Mouse (Mus musculus) left cerebral cortex, postnatal 36 days (tissue): ENCODE results near the gene Thra. TPM values are rescaled to one million over a fixed set of nuclear protein-coding genes. Genes with fewer than 3 reads are reported as not detected.

Experiments
- DNase-seq, 2 experiments: peaks; one replicate each; pipeline ENCODE4 v3.0.0; 2021 to 2022; ENCODE audit warnings: low spot score in 2 of 2, mixed read lengths in 1 of 2
- intact Hi-C: fragments of 180-260 bp; cut with DNase I; formaldehyde crosslinking; loops from one replicate; pipeline ENCODE4 v1.15.1; 2025
- total RNA-seq, 2 experiments: library from RNA; stranded (reverse); gene quantifications; 2 replicates each; pipeline ENCODE4 v1.2.3; 2021

Gene Thra
- total RNA-seq, 2 experiments from 2014 or later = 718 to 779 TPM

GRCm38 (mm10) chr11:98754621-98755181, 14.3 kb downstream of the Thra start:
- intact Hi-C loops = no loop called here
- DNase-seq = peak; percentile 60 to 70

GRCm38 (mm10) chr11:98755726-98756380, 15.4 kb downstream of the Thra start:
- DNase-seq = no peak
- intact Hi-C loops = no loop called here

DNA sequence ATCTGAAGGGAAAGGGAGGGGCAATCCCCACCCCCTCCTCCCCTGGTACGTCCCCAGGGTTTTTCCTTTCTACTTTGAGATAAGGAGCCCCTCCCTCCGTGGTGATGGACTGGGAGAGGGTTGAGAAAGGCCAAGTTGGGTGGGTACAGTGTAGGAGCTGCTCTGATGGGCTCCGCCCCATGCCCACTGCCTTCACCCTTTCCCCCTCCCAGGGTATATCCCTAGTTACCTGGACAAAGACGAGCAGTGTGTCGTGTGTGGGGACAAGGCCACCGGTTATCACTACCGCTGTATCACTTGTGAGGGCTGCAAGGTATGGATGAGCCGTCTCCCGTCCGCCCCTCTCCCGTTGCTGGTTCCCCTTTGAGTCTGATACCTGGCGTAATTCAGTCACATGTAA, 16.3 kb downstream of the Thra start:
- intact Hi-C loops = no loop called here
- DNase-seq = no peak

- intact Hi-C loops = loop anchor here (5.0 kb wide), 1 partner anchor 45 kb away; no protein-coding TSS in a partner anchor
- DNase-seq = no peak
Observed at GRCm38 (mm10) chr11:98761939-98762338, 21.5 kb downstream of the Thra start.

DNA sequence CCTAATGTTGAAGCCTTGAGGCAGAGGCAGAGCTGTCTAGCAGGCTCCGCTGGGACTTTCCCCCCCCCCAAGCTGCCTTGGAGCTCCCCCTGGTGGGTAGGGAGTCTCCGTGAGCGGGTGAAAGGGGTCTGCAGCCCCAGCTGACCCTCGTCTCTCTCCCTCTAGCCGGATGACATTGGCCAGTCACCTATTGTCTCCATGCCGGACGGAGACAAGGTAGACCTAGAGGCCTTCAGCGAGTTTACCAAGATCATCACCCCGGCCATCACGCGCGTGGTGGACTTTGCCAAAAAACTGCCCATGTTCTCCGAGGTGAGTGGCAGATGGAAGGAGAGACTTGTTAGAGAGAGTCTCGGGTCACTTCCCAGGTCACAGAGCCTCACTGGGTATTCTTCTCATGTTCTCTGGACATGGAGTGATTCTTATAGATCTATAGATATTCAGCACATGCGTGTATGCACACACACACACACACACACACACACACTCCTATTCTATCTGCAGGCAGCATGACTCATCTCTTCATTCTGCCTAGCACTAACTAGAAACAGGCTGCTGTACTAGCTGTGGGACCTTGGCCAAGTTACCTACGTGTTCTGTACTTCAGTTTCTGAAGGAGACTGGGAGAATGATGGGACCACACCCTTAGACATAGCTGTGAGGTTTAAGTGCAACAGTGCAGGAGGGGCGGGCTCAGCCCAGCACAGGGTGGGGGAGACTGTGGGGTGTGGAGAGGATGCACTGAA, 22.5 kb downstream of the Thra start:
- DNase-seq = peak; percentile 62 to 63
- intact Hi-C loops = loop anchor here (5.0 kb wide), 1 partner anchor 46 kb away; no protein-coding TSS in a partner anchor

DNA sequence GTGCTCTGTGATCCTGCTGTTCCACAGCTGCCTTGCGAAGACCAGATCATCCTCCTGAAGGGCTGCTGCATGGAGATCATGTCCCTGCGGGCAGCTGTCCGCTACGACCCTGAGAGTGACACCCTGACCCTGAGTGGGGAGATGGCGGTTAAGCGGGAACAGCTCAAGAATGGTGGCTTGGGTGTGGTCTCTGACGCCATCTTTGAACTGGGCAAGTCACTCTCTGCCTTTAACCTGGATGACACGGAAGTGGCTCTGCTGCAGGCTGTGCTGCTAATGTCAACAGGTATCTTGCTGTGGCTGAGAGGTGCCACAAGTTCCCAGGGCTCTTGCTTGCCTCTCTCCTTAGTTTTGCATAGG, 23.0 kb downstream of the Thra start:
- intact Hi-C loops = loop anchor here (5.0 kb wide), 1 partner anchor 46 kb away; no protein-coding TSS in a partner anchor
- no peak for DNase-seq

- no peak for DNase-seq
- intact Hi-C loops = loop anchor here (5.0 kb wide), 1 partner anchor 47 kb away; no protein-coding TSS in a partner anchor
Observed at GRCm38 (mm10) chr11:98764091-98764490, 23.7 kb downstream of the Thra start.

GRCm38 (mm10) chr11:98764746-98765145, 24.3 kb downstream of the Thra start:
- intact Hi-C loops = loop anchor here (5.0 kb wide), 1 partner anchor 47 kb away; no protein-coding TSS in a partner anchor

DNA sequence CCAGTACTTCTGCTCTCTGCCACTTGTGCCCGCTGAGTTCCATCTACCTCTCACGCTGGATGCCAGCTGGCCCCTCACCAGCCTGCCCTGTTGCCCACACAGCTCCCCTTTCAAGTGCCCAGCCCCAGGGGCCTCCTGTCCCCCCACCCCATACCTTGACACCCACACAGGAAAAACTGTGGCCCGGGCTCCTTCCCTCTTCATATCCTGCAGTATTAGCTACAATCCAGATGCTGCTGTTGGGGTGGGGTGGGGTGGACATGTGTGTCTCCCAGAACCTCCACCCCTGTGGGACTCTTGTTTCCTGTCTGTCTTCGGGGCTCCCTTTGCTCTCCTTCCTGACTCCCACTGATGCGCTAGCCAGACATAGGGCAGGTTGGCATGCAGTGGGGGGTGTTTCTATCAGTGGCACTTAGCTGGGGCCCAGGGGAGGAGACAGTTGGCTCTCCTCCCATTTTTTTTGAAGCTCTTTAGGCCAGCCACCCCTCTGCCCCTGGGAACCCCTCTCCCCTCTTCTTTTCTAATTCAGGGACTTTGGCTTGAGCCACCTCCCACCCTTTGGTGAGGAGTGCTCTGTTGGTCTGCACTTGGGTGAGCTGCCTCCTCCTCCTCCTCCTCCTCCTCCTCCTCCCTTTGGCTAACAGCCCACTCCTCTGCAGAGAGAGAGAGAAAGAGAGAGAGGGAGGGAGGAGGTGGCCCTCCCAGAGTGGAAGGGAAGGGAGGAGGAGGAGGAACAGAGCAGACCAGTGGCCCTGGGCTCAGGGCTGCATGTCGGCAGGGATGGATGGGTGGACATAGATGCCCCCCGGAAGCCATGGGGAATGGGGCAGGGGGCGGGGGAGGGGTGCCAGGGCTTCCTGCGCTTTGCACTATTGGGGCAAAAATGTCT, 25.2 kb downstream of the Thra start:
- intact Hi-C loops = no loop called here

More at GRCm38 (mm10) chr11:98764746-98765145, 24.3 kb downstream of the Thra start:
- no peak for DNase-seq

GRCm38 (mm10) chr11:98766346-98766745, 25.9 kb downstream of the Thra start:
- intact Hi-C loops = no loop called here

More for the DNA sequence above, 25.2 kb downstream of the Thra start:
- DNase-seq = no peak

GRCm38 (mm10) chr11:98766816-98767215, 26.4 kb downstream of the Thra start:
- DNase-seq = peak in 1 of 2 experiments; percentile 7
- intact Hi-C loops = no loop called here

More at GRCm38 (mm10) chr11:98766346-98766745, 25.9 kb downstream of the Thra start:
- DNase-seq = peak in 1 of 2 experiments; percentile 13

DNA sequence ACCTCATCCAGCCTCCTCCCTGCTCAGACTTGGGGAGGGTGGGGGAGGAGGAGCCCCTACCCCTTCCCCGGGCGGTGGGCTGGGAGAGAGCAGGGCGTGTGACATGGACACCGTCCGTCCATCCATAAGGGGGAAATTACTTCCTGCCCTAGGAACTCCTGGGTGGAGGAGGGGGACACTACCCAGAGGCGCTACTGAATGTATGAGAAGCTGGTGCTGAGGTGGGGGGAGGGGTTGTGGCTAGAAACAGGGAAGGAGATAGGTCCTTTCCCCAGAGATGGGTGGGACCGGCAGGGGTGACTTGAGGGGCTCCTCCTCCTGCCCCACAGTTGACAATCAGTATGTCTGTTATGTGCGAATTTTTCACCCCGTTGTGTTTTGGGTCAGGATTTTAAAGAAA, 26.8 kb downstream of the Thra start:
- DNase-seq = peak; percentile 50 to 53
- intact Hi-C loops = no loop called here

DNA sequence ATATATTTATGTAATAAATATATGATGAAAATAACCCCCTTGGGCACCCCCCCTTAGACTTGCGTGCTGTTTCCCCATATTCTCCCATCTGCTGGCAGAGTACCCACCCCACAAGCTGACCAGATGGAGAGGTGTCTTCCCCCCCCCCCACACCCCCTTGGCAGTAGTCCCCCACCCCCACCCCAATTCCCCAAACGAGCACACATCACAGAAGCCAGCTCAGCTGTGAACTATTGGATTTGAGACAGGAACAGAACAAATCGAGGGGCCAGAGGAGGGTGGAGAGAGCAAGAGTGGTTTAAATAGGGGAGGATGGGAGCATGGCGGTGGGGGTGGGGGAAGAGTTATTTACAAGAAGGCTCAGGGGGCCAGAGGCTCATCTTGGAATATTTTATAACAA, 27.3 kb downstream of the Thra start:
- peak in 1 of 2 experiments; percentile 26 for DNase-seq
- intact Hi-C loops = no loop called here

GRCm38 (mm10) chr11:98768127-98769006, 27.9 kb downstream of the Thra start:
- intact Hi-C loops = no loop called here
- peak; percentile 58 to 67 for DNase-seq

GRCm38 (mm10) chr11:98769007-98769954, 28.8 kb downstream of the Thra start:
- DNase-seq = no peak

GRCm38 (mm10) chr11:98770096-98770975, 29.9 kb downstream of the Thra start:
- intact Hi-C loops = no loop called here
- DNase-seq = peak; percentile 80 to 83

More at GRCm38 (mm10) chr11:98769007-98769954, 28.8 kb downstream of the Thra start:
- intact Hi-C loops = no loop called here
